Mouse (Mus musculus) E14TG2a.4 (cell line): ENCODE measurements at regions not wholly inside any gene's neighbourhood (a gene's known extent, or its start where the extent isn't known, plus 50 kb on each side); places are given as distances from the start of the nearest gene placed in this dataset.

Experiments used
- CTCF ChIP-seq: conservative IDR thresholded peaks from 2 replicates; pipeline ENCODE4 v1.5.1; 2014; ENCODE audit warnings: low read length
- NANOG ChIP-seq: IDR thresholded peaks from 2 replicates; pipeline ENCODE4 v1.6.1; 2014; ENCODE audit warnings: borderline replicate concordance, low read length, mixed read lengths
- POU5F1 ChIP-seq: IDR thresholded peaks from 2 replicates; pipeline ENCODE4 v1.6.1; 2014; ENCODE audit warnings: low read length, borderline replicate concordance

DNA sequence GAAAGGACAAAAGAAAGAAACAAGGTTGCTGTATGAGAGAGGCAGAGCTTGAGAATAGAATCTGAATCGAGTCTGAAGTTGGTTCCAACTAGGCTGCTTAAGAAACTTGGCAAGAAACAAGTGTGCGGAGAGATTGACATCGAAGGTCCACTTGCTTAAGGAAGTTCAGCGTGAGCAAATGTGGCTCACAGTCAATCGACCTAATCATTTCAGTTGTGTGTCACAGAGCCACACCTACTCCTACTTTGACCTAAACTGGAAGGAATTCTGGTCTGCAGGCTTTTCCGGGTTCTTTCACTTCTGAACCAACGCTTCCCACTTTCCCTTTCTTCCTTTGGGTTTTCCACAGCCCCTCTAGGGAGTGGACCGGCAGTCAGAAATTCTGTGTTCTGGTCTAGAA lies 313.8 kb upstream of the Ubash3b start:
- no peak for TF ChIP-seq CTCF
- TF ChIP-seq NANOG: no peak
- TF ChIP-seq POU5F1: no peak
